Mouse (Mus musculus) megakaryocyte, adult 5-6 weeks (primary cell): ENCODE data around the gene Fbxw22. TPM values are rescaled to one million over a fixed set of nuclear protein-coding genes. Genes with fewer than 3 reads are reported as not detected.
"Not testable (repeated sequence)": the region's sequence is repeated elsewhere in the genome, so short reads cannot be mapped to it uniquely, and the experiment has no call there.

Experiments
- ATAC-seq: 2 replicates; pipeline ENCODE4 v1.8.0; 2016; ENCODE audit warnings: mild to moderate bottlenecking, inconsistent platforms; ENCODE audit not compliant: poor library complexity, severe bottlenecking
- total RNA-seq, 2 experiments: library from RNA; stranded (forward) in 1 of 2; stranded (reverse) in 1 of 2; fragments of 153-499, 151-499 nt in 1 of 2; fragments of 221-1000, 200-1000 nt in 1 of 2; gene quantifications; 2 replicates each; pipeline versions ENCODE4 v1.2.3 to v1.2.4; 2015 to 2017

Fbxw22 gene
- total RNA-seq (2015), result not detected in 2 replicates
- not detected in 2 replicates for total RNA-seq (2017)

- not testable (repeated sequence) for ATAC-seq
Measured at GRCm38 (mm10) chr9:109404196-109404595, at the start of gene Fbxw22. Fbxw22 (minus strand) TSS chr9:109404296.

- ATAC-seq, result no peak
Measured at GRCm38 (mm10) chr9:109449040-109449439, 44.9 kb upstream of the Fbxw22 start, which contains the start of gene Fbxw16. Fbxw16 (minus strand) TSS chr9:109449140.

DNA sequence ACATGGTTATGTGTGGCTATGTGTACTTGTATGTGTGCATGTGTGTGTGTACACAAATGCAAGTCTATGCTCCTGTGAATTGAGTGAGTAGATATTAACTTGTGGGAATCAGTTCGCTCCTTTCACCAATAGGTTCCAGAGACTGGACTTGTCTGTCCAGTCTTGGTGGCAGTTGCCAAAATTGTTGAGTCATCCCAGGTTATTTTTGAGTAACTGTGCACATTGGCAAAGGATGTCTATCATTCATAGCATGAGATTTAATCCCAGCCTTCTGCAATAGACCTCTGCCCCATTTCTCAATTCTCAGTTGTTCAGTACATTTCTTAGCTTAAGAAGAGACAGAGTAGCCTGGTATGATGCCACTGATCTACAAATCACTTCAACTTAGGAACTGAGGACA, 28.9 kb upstream of the Fbxw22 start:
- ATAC-seq, result no peak

- ATAC-seq, result not testable (repeated sequence)
Measured at GRCm38 (mm10) chr9:109339559-109339958, 64.5 kb downstream of the Fbxw22 start, which contains the start of gene Fbxw28. Fbxw28 (minus strand) TSS chr9:109339659.

Other genes with a start within 250 kb of the Fbxw22 start
- gene Fbxw21, start 242.3 kb downstream of the Fbxw22 start, total RNA-seq (2015), result not detected in 2 replicates
- not detected in 2 replicates for gene Fbxw21, start 242.3 kb downstream of the Fbxw22 start, total RNA-seq (2017)
- not detected in 2 replicates for gene Fbxw13, start 208.3 kb downstream of the Fbxw22 start, total RNA-seq (2015)
- not detected in 2 replicates for gene Fbxw13, start 208.3 kb downstream of the Fbxw22 start, total RNA-seq (2017)
- gene Fbxw20, start 169.5 kb downstream of the Fbxw22 start, total RNA-seq (2015), result not detected in 2 replicates
- gene Fbxw20, start 169.5 kb downstream of the Fbxw22 start, total RNA-seq (2017), result not detected in 2 replicates
- not detected in 2 replicates for gene Fbxw14, start 116.6 kb downstream of the Fbxw22 start, total RNA-seq (2015)
- gene Fbxw14, start 116.6 kb downstream of the Fbxw22 start, total RNA-seq (2017), result not detected in 2 replicates
- not detected in 2 replicates for gene Fbxw28, start 64.6 kb downstream of the Fbxw22 start, total RNA-seq (2015)
- gene Fbxw28, start 64.6 kb downstream of the Fbxw22 start, total RNA-seq (2017), result not detected in 2 replicates
- gene Fbxw16, start 44.8 kb upstream of the Fbxw22 start, total RNA-seq (2015), result not detected in 2 replicates
- gene Fbxw16, start 44.8 kb upstream of the Fbxw22 start, total RNA-seq (2017), result not detected in 2 replicates
- not detected in 2 replicates for gene Fbxw19, start 91.6 kb upstream of the Fbxw22 start, total RNA-seq (2015)
- gene Fbxw19, start 91.6 kb upstream of the Fbxw22 start, total RNA-seq (2017), result 0.26 TPM in 1 of 2 replicates, not detected in the other
- gene Fbxw15, start 164.0 kb upstream of the Fbxw22 start, total RNA-seq (2015), result not detected in 2 replicates
- not detected in 2 replicates for gene Fbxw15, start 164.0 kb upstream of the Fbxw22 start, total RNA-seq (2017)
- not detected in 2 replicates for gene Fbxw24, start 221.8 kb upstream of the Fbxw22 start, total RNA-seq (2015)
- not detected in 2 replicates for gene Fbxw24, start 221.8 kb upstream of the Fbxw22 start, total RNA-seq (2017)